Mouse (Mus musculus) CH12F3 (cell line): Measurements from ENCODE around the gene Chchd10.
"Not testable (repeated sequence)": the region's sequence is repeated elsewhere in the genome, so short reads cannot be mapped to it uniquely, and the experiment has no call there.

Experiments used
- in situ Hi-C: fragments of 300-500 bp; cut with MboI; formaldehyde crosslinking; loops from 2 replicates; pipeline ENCODE4 v1.14.3; 2020; ENCODE audit warnings: low sequenced_read_pairs

Chchd10 gene

DNA sequence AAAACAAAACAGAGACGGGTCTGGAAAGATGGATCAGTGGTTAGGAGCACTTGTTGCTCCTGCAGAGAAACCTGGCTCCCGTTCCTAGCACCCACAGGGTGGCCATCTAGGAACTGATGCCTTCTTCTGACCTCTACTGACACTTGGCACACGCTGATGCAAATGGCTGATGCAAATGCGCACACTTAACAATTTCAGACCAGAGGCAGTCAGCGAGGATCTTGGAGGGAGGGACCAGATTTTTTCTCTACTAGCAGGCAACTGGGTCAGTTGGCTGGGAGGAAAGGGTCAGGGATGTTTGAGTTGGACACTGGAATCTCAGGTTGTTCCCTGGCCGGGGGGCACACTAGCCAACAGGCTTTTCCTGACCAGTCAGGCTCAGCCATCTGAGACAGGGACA is at the start of gene Chchd10:
Chchd10 (plus strand) TSS at position 240 of the 400 bp plus-strand sequence.
- in situ Hi-C loops, result no loop called here

DNA sequence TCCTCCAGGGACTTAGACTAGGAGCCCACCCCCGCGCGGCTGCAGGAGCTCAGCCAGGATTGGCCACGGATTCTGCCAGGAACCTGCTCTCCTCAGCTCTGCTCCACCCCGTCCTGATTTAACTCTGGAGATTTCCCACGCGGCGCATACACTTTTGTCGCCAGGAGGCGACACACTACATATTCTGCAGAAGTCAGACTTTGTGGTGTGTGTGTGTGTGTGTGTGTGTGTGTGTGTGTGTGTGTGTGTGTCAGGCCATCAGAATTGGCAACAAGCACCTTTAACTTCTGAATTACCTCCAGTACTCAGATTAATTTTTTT is 49.7 kb upstream of the Chchd10 start:
- in situ Hi-C loops, result loop anchor here (5.0 kb wide), 1 partner anchor 69 kb away; the partner anchor contains the start of gene Gm5134

DNA sequence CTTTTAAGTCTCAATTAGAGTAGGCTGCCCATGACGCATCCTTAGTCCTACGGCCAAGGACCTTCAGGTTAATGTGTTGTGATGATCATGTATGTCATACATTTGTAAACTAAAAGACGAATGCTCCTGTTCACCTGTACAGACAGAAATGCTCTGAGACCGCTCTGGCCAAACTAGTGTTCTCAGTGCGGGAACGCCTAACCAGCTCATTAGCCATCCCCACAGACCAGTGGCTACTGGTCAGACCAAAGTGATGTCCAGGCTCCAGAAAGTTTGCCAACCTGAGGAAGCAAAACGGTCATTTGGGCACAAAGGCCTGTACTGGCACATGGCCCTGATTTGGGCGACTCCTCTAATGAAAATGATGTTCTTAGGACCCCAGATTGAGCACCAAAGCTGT is 48.2 kb upstream of the Chchd10 start:
- in situ Hi-C loops, result loop anchor here (5.0 kb wide), 1 partner anchor 68 kb away; the partner anchor contains the start of gene Gm5134

DNA sequence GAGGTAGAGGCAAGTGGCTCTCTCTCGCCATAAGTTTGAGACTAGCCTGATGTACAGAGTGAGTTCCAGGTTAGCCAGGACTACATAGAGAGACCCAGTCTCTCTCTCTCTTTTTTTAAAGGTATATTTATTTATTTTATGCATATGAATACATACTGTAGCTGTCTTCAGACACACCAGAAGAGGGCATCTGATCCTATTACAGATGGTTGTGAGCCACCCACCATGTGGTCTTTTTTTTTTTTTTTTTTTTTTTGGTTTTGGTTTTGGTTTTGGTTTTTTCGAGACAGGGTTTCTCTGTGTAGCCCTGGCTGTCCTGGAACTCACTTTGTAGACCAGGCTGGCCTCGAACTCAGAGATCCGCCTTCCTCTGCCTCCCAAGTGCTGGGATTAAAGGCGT is 45.4 kb upstream of the Chchd10 start:
- in situ Hi-C loops, result not testable (repeated sequence)

GRCm38 (mm10) chr10:75889406-75890153 is 43.4 kb upstream of the Chchd10 start:
- in situ Hi-C loops, result no loop called here

DNA sequence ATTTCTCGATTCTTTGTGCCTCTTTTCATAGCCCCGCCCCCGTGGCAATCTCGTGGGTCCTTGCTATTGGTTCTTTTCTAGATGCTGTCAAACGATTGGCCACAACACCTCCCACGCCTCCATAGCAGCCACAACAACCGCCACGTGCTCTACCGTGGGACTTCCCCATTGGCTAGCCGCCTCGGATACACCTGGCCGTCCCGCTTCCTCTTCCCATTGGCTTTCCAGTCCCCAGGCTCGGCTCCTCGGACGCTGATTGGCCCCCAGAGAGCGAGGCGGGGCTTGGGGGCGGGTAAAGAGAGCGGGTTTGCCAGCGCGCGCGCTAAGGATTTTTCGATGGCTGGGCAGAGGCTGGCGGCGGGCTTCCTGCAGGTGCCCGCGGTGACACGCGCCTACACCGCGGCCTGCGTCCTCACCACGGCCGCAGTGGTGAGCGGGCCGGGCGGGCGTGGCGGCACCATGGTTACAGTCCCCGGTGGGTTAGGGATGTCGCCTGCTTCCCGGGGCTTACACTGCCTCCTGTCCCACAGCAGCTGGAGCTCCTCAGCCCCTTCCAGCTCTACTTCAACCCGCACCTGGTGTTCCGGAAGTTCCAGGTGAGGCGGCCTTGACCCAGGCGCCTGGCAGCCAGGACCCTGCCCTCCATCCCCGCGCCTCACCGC is 39.7 kb upstream of the Chchd10 start, which contains the start of gene Derl3:
Derl3 (plus strand) TSS at position 325 of the 662 bp plus-strand sequence.
- in situ Hi-C loops, result no loop called here

GRCm38 (mm10) chr10:75894601-75895000 is 38.3 kb upstream of the Chchd10 start:
- in situ Hi-C loops, result no loop called here

- in situ Hi-C loops, result no loop called here
Measured at GRCm38 (mm10) chr10:75895730-75896129, 37.2 kb upstream of the Chchd10 start.

DNA sequence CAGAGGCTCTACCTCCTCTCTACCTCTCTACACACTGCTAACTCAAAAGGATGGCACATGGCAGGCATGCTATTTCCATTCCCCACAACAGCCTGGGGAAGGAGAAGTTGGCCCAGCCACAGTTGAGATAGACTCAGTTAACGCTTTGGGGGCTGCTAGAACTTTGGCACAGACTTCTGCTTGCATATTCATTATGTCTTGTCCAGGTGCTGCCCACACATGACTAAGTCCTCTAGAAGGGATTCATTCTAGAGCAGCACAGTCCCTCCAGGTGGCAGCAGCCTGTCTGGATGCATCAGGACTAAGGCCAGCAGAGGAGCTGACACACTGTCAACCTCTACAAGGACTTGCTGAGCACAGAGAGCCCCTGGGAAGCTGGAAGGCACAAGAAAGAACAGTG is 36.7 kb upstream of the Chchd10 start:
- in situ Hi-C loops, result no loop called here

DNA sequence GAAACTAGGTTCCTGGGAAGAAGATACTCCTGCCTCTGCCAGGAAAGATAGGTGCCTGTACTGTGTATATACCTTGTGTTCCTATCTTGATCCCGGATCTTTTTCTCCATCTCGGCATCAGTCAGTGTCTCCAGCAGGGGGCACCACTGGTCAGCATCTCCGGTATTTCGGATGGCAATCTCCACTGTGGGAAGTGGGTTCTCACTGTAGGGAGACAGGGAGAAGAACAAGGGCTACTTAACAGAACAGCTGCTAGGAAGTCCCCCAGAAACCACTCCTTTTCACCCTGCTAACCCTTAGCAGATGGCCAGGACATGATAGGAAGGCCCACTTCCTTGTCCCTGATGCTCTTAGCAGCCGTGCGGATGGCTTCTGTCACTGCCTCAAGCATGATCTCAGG is 35.6 kb upstream of the Chchd10 start:
- in situ Hi-C loops, result no loop called here

DNA sequence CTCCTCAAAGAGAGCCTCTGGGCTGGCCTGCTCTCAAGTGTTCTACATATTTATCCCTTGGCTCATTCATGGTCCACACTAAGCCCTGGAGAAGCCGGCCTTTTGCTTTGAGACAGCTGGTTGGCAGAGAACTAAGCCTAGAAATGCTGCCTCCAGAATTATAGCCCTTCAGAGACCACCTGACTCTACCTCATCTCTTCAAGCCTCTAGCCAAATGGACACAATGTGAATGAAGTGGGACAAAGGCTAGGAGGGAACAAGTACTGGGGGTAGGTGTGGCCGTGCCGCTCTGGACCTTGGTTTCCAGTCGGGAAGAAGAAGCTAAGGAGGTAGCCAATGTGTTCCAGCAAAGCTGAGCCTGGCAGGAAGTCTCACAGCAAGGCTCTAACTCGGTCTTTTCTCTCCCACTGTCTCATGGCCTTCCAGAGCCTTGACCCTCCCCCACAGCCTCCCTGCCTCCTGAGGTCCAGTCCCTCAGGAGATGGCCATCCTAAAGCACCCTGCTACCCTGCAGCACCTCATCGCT is 34.8 kb upstream of the Chchd10 start:
- in situ Hi-C loops, result no loop called here

- in situ Hi-C loops, result no loop called here
Measured at GRCm38 (mm10) chr10:75898846-75899245, 34.1 kb upstream of the Chchd10 start.

DNA sequence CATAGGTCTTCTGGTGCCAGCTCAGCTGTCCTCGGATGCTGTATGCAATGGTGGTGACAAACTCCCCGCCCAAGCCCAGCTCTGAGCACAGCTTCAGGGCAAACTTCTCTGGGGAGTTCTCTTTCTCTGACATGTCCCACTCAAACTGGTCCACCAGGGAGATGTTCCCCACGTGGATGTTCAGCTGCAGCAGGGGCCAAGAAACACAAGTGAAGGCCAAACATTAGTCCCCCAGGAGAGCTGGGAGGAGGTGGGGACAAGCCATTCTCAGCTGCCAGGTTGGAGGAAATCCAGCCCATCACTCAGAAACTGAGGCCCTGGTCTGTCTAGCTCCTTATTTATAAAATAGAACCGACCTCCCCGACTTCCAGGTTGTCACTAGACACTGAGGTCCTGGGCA is 28.5 kb upstream of the Chchd10 start:
- in situ Hi-C loops, result no loop called here

- in situ Hi-C loops, result no loop called here
Measured at GRCm38 (mm10) chr10:75906882-75907281, 26.0 kb upstream of the Chchd10 start.

GRCm38 (mm10) chr10:75910698-75911097 is 22.2 kb upstream of the Chchd10 start:
- in situ Hi-C loops, result no loop called here

DNA sequence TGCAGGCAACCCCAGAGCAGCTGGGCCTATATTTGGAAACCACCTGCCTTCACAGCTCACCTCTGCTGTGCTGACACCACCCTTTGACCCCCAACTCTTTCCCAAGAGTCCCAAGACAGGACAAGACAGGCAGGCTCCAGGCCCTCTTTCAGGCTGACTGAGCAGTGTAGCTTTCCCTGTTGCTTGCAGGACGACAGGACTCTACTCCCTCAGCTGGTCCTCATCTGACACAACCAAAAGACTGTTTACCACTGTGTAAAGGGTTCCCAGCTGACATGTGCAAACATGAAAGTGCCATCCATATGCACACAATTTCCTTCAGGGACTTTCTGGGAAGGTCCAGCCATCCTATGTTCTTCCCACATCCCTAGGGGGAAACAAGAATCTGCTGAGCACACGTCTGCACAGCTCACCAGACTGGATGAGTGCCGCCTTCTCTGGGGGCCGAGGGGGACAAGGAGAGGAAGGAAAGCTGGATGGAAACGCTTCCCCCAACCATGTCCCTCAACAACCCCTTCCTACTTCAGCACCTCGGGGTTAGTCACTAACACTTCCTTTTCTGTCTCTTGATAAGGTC is 19.8 kb upstream of the Chchd10 start:
- in situ Hi-C loops, result no loop called here

DNA sequence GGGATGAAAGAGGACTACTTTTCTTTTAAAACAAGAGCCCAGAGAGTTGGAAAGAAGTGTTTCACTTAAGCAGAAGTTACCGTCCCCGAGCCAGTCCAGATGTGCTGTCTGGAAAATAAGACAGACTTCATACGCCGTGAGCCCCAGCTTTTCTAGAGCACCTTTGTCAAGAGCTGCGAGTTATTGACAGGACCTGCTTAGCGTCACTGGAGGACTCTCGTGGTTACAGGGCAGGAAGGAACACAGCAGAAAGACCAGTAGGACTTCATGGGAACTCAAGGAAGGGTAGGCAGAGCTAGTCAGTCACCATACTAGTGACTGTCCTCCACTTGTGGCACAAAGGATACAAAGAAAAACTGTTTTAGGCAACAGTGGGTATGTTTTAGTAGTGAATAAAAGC is 17.4 kb upstream of the Chchd10 start:
- in situ Hi-C loops, result no loop called here

GRCm38 (mm10) chr10:75916840-75917239 is 16.1 kb upstream of the Chchd10 start:
- in situ Hi-C loops, result no loop called here

- in situ Hi-C loops, result no loop called here
Measured at GRCm38 (mm10) chr10:75919026-75919425, 13.9 kb upstream of the Chchd10 start.

GRCm38 (mm10) chr10:75921026-75921725 is 11.8 kb upstream of the Chchd10 start, which contains the start of gene Smarcb1:
Smarcb1 (minus strand) TSS chr10:75921617.
- in situ Hi-C loops, result no loop called here
